Mouse (Mus musculus): Measurements from ENCODE around the gene Ptprj.

DNA sequence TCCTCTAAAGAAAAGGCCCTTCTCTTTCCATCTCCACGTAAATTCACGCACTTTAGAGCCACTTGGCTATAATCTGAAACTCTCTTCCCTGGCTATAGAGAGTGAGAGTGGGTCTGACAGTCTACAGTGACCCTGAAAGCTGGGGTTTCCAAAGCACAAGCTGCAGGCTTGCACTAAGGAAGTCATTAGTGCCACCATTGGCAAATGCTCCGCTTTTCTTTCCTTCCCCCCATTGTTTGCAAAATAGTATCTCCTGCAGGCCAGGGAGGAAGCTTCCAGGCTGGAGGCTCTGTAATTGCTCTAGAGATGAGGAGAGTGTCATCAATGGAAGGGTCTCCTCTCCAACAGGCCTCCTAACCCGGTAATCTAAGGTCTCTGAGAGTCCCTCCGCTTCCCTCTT is 65.5 kb downstream of the Ptprj start:
- no peak for TF ChIP-seq CTCF (IDR thresholded peaks at IDR 0.05; ENCODE audit: low read depth)
- no peak for TF ChIP-seq EP300 (optimal IDR thresholded peaks at IDR 0.05)

All from stomach, postnatal 0 days (tissue).